Mouse (Mus musculus): ENCODE data around the gene Cd59b. TPM values are rescaled to one million over a fixed set of nuclear protein-coding genes. Genes with fewer than 3 reads are reported as not detected.

Cd59b gene
- total RNA-seq (2023), result 1 to 10 TPM; 1.5 to 3.0 TPM

GRCm38 (mm10) chr2:104069704-104070185, at the start of gene Cd59b:
Cd59b (plus strand) TSS chr2:104069849.

DNA sequence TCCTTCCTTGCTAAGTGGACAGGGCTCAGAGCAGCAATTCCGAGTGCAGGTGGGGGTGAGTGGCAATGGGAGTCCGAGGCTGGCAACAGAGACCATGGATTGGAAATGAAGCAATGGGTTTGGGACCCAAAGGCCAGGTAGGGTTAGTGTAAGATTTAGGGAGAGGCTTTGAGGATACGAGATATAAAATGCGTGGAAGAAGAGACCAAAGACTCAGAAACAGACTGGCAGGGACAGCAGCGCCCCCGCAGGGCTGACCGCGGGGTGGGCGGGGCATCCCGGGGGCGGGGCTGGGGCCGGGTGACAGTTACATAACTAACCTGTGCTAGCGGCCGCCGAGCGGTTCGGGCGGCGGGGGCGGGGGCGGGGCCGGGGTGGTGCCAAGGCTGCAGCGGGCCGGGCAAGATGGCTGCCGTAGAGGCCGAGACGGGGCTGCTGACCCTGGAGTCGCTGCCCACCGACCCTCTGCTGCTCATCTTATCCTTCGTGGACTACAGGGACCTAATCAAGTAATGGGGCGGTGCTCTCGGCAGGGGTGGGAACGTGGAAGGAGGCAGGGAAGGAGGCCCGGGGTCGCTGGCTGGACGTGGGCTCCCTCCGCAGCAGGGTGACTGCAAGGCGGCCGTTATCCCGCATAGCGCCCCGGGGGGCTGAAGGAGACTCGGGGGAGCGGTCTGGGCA, 42.1 kb upstream of the Cd59b start, which contains the start of gene Fbxo3:
TSS of gene Fbxo3 (plus strand) at position 264 of the 681 bp plus-strand sequence.

DNA sequence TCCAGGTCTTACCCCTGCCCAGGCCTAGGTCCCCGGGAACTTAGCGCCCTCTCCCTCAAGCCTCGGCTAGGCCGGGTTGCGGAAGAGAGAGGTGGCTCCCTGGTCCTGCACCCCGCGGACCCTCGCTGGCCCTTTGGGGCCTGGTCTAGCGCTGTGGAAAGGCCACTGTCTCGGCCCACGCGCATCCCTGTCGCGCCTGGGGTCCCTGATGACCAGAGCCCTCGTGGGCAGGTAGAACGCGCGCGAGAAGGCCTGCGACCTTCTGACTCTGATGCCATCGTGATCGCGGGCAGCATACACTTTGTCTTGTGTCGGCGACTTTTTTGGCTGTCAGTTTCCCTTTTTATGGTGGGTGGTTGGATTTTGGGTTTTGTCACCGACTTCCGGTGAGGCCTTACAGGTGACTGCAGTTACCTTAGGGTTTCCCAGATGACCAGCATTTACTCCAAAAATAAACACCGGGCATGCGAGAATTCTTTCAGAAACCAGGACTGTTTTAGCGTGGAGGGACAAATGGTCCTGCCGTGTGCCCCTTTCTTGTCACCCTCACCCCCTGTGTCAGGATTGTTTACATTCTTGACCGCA, 41.4 kb upstream of the Cd59b start, which contains the start of gene 4931422A03Rik:
TSS of gene 4931422A03Rik (minus strand) at position 223 of the 585 bp plus-strand sequence.

GRCm38 (mm10) chr2:104065526-104065925, 4.1 kb upstream of the Cd59b start, which contains the start of gene Gm10912:
Gm10912 (plus strand) TSS chr2:104065826.

GRCm38 (mm10) chr2:104068450-104068849, 1.2 kb upstream of the Cd59b start, which contains the start of gene Gm10799:
Gm10799 (minus strand) TSS chr2:104068550.

GRCm38 (mm10) chr2:104095741-104096213, 26.1 kb downstream of the Cd59b start, which contains the start of gene Cd59a:
Cd59a (plus strand) TSS chr2:104095801.

DNA sequence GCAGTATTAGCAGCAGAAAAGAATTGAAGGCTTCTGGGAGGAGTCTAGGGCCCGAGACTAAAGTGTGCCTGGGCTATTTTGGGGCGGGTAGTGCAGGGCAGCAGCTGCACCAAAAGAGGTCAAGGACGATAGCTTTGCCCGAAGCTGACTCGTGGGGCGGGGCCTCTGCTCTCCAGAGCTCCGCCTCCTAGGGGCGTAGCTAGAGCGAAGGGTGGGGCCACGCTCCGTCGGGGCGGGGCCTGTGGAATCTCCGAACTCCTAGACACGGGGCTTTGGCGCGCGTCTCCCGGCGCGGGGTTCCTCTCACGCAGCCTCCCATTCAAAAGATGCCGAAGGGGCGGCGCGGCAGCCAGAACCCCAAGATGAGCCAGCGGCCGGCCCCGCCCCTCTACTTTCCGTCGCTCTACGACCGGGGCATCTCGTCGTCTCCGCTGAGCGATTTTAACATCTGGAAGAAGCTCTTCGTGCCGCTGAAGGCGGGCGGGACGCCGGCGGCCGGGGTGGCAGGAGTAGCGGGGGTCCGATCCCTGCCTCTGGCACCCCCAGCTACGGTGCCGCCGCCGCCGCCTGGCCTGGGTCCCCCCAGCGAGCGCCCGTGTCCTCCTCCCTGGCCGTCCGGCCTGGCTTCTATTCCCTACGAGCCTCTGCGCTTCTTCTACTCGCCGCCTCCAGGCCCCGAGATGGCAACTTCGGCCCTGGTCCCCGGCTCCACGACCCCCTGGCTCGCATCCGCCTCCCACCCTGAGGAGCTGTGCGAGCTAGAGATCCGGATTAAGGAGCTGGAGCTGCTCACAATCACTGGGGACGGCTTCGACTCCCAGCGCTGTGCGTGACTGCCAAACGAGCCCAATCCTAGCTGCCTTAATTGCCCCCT, 53.1 kb downstream of the Cd59b start, which contains the start of gene A930018P22Rik:
TSS of gene A930018P22Rik (plus strand) at position 265 of the 874 bp plus-strand sequence.

Other genes starting within 250 kb of the Cd59b start
- gene Lmo2, start 111.9 kb upstream of the Cd59b start, total RNA-seq (2023), result 100 to 1,000 TPM; 229 to 261 TPM
- gene Fbxo3, start 42.1 kb upstream of the Cd59b start, total RNA-seq (2023), result 10 to 100 TPM; 25.8 to 28.7 TPM
- gene 4931422A03Rik, start 41.5 kb upstream of the Cd59b start, total RNA-seq (2023), result 1 to 10 TPM in 1 of 2 experiments, not detected in 1; 1.7 TPM
- gene Gm10912, start 4.0 kb upstream of the Cd59b start, total RNA-seq (2023), result under 1 TPM; 0.89 to 0.96 TPM
- gene Gm10799, start 1.3 kb upstream of the Cd59b start, total RNA-seq (2023), result not detected
- gene Cd59a, start 26.0 kb downstream of the Cd59b start, total RNA-seq (2023), result under 1 TPM; 0.87 to 0.98 TPM
- not detected for gene A930018P22Rik, start 52.9 kb downstream of the Cd59b start, total RNA-seq (2023)

Data from B cell, adult 67 days (primary cell).